Mouse (Mus musculus) kidney, postnatal 36 days (tissue): Measurements from ENCODE around the gene Tlnrd1.
"Not testable (repeated sequence)": the region's sequence is repeated elsewhere in the genome, so short reads cannot be mapped to it uniquely, and the experiment has no call there.

Source experiments
- DNase-seq, 2 experiments: peaks; one replicate each; pipeline ENCODE4 v3.0.0; 2021 to 2022; ENCODE audit warnings: mixed read lengths in 2 of 2

The Tlnrd1 gene

DNA sequence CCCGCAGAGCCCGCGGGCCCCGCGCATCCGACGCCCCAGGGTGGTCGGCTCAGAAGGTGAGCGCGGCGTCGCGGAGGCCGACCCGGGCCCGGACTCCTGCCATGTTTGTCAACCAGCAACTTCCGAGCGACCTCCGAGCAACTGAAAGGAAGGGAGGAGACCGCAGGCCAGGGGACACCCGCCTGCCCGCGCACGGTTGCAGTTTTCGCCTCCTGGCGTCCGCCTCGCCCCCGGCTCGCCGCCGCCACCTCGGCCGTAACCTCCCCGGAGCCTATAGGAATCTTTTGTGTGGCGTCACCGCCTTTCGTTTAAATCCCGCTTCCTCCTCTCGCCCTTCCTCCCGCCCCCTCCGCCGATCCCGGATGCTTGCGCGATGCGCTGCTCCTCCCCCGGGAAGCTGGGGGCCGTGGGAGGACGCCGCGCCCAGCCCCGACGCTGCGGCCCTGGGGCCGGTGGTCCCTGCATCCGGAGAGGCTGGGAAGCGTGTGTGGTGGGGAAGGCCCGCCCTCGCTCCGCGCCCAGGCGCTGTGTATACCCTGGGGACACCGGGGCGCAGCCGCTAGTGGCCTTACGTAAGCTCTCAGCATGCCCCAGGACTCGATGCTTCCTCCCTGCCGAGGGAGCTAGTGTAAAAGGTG, at the start of gene Tlnrd1, which contains the start of gene Mesd:
Gene Tlnrd1 (minus strand): TSS at position 285 of the 638 bp plus-strand sequence.
Gene Mesd (plus strand): TSS at position 446 of the 638 bp plus-strand sequence.
- peak; percentile 89 to 91 for DNase-seq

DNA sequence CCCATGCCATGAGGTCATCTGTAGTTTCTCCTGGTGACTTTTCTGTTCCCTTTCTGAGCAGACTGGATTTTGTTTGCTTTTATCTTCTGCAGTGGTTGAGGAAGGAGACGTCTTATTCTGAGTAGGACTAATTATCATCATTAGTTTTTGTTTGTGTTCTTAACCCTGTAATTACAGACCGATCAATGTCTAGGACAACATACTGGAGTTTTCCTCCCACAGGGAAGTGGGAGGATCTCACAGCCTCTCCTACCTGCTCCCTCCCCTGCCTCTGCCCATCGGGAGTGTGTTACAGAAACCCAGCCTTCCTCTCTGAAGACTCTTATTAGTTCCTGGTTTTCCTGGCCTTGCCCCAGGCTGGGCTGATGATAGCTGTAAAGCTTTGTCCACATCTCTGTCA, 37.5 kb upstream of the Tlnrd1 start:
- DNase-seq, result no peak

DNA sequence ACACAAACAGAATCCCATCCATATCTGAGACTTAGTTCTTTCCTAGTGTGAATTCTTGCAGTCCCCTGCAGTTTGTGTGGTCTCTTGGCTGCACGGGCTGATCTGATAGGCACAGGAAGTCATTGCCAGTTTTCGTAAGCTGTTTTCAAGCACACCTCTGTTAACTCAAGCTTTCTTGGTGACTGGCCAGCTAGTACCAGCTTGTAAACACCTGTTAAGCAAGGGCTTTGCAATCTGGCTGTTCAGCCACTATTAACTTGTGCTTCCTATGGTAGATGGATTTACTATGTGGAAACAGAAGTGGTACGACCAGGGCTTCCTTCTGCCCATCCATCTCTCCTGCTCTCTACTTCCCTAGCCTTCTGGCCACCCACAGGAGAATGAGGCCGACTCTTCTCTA, 36.1 kb upstream of the Tlnrd1 start:
- DNase-seq, result no peak

DNA sequence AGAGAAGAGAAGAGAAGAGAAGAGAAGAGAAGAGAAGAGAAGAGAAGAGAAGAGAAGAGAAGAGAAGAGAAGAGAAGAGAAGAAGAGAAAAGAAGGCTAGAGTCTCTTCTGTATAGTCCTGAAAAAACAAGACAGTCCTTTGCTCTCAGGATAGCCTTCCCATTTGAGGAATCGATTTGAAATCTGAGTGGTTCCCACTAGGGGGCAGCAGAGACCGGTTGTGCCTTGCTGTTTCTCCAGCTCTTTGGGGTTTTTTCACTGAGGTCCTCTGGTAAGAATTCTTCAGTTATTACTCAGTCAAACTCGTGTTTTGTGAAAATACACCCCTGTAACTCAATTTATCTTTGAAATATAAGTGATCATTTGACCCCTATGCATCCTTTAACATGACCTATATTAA, 30.5 kb upstream of the Tlnrd1 start:
- DNase-seq, result peak; percentile 77 to 94

DNA sequence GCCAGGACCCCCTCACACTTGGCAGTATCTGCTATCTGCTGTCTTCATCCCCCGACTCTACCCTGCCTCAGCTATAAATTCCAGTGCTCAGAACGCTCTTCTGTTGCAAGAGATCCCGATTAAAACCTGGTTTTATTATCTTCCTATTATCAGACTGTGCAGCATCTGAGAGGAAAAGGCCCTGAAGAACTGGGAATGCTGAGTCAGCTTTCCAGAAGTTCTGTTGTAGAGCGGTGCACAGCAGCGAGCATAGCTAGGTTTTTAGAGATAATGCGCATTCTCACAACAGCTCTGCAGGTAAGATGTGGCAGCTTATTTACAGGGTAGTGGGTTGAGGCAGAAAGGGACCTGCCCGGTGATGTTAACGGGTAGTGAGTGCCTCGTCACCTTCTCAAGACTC, 29.9 kb upstream of the Tlnrd1 start:
- no peak for DNase-seq

DNA sequence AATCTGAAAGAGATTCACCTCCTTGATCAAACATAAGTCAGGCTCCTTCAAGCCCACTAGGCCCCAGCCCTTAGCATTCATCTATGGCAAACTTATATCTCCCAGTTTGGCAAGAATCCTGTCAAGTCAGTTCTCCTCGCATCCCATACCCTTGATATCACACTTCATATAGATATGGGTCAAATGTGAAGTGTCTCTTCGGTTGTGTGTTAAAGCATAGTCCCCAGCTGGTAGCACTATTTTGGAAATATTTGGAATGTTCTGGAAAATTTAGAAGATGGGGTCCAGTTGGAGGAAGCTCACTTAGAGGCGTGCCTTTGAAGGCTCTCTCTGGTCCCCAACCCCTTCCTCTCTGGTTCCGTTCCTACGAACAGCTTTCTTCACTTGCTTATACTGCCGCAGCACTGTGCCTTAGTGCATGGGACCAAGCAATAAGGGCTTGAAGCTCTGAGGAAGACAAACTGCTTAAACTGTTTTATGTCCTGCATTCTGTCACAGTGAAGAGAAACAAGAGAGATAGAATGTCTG, 29.4 kb upstream of the Tlnrd1 start:
- DNase-seq, result no peak

DNA sequence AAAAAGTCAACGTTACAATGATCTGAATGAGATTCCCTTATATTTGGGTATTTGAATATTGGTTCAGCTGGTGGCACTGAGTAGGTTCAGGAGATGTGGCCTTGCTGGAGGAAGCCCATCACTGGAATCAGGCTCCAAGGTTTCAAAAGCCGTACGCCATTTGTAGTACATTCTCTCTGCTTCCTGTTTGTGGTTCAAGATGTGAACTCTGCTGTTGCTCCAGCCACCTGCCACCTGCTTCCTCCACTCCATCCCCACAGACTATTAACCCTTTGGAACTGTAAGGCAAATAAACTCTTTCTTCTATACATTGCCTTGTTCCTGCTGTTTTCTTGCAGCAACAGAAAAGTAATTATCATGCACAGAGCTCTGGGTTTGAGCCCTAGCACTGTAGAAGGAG, 27.8 kb upstream of the Tlnrd1 start:
- no peak for DNase-seq

DNA sequence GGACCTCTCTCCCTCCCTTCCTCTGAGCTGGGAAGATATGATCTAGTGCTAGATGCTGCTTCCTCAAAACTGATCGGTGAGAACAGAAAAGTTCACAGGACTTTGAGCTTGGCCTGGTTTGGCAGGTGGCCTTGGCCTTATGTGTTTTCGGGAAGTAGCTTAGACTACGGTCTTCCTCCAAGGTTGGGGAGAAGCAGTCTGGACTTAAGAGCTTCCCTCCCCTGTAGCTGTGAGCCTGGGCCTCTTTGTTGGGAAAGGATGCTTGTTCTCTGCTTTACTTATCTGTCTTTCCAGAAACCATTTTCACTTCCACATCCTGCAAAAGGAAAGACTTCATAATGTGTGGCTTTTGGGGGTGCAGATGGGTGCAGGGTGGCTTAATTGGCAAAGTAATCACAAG, 20.7 kb upstream of the Tlnrd1 start:
- no peak for DNase-seq

DNA sequence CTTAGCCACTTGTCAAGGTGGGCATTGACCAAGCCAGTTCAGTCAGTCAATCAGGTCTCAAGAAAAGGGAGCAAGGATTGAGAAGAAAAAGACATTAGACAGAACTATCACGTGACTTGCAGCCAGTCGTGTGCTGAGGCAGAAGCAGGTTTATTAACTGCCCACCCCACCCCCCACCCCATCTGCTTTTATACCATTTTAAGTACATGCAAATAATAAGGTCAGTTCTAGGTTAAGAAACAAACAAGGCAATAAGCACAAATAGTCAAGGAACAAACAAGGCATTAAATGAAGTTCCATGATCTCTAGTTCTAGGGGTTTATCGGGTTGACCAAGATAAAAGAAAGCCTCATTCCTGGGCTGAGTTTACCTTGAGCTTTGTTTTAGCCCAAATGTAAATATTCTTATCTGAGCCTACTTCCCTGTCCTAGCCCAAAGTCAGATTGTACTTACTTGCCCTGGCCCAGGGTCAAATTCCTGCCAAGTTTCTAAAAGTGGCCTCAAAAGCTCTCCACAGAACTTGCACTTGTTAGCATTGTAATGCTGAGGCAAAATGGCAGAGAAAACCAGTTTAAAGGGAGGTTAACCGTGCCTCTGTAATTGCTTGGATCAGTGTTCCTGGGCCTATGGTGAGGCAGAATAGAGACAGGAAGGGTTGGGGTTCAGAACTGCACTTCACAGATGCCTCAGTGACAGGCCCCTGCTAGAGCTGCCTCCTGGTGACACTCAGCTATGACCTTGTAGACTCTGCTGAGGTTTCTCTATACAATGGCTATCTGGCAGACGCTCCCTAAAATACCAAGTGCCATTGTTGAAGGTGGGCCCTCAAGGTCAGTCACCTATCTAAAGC, 18.4 kb upstream of the Tlnrd1 start:
- no peak for DNase-seq

DNA sequence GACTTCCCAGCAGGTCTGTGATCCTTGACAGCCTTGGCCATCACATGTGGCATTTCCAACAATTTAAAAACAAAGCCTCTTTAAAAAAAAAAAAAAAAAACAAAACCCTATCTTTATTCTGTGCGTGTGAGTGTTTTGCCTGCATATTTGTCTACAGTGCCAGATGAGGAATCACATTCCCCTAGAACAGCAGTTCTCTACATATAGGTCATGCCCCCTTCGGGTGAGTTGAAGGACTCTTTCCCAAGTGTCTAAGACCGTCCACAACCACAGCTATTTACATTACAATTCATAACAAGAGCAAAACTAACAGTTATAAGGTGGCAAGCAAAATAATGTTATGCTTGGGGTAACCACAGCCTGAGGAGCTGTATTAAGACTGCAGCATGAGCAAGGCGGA, 17.3 kb upstream of the Tlnrd1 start:
- no peak for DNase-seq

DNA sequence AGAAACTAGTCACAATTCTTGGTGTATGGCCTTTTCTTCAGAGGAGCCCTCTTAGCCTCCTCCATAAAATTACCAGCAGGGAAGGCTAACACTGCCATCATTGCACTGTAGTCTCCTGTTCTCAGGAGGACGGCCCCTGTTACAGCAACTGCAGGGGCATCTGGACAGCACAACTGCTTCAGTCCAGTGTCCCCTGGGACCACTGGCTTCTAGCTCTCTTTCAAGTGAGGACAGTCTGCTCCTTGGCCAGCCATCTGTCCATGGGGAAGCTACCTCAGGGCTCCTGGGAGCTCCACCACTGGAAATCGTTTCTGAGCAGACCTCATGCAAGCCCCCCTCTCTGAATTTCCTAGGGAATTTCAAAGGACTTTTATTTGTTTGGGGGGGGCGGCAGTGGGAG, 16.4 kb upstream of the Tlnrd1 start:
- DNase-seq, result no peak

DNA sequence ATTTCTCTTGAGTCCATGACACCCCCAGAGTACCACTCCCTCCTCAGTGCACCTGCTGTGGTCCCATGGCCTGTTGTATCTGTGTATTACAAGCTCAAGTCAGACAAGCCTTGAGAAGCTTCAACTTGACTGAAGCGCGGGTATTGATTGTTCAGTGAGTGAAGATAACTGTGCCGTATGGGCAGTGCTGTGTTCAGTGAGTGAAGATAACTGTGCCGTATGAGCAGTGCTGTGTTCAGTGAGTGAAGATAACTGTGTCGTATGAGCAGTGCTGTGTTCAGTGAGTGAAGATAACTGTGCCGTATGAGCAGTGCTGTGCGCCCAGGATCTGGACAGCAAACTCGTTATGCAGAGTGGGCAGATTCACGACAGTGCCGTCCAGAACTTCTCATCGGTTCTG, 14.2 kb upstream of the Tlnrd1 start:
- DNase-seq, result no peak

DNA sequence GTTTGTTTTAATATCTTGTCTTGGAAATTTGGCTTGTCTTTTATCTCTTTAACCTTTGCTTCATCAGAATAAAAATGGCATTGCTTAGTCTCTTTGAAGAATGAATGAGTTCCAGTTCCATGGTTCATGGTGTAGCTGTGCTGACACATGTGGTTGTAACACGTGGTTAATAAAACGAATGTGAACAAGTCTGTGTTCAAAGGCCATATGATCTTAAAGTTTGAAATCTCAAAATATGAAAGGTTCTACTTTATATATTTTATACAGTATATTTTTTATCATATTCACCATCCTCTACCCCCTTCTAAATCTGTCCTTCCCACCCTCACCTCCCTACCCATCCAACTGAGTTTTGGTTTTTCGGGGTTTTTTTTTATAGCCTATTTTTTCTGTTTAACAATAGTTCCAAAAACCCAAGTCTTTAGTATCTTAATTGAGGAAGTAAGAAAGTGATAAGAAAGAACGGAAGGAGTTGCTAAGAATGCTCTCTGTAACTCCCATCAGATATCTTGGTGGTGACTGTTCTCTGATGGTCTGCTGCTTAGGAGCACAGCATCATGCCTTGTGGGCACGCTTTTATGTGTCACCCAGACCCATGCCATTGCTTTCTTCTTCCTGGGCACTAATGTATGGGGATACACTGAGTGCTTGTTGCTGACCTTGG, 12.1 kb upstream of the Tlnrd1 start:
- no peak for DNase-seq

DNA sequence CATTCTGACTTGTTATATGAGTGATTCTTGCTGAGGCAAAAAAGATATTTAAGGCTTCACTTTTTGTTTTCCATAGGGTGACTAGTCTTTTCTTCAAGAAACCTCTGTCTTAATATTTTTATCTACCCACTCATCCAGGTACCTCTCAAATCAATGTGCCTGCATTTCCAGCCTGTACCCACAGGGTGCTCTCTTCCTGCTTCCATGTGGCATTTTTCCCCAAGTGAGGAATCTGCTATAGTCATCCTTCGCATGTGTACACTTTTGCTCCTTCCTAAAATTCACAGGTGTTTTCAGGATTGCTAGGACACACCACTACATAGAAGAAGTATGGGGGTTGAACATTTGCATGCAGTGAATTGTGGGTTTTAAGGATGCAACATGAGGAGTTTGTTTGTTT, 10.2 kb upstream of the Tlnrd1 start:
- no peak for DNase-seq

DNA sequence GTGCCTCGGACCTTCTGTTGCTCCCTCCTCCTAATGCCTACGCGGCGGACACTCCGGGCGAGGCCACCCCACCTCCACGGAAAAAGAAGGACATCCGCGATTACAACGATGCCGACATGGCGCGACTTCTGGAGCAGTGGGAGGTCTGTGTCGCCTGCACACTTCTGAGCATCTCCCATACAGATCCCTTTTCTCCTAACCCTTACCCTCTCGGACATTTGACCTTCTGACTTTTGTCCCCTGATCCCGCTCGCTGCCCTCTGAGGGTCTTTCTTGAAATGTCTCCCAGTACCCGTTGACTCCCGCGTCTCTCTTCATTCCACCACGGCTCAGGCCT, 8.2 kb upstream of the Tlnrd1 start:
- no peak for DNase-seq

DNA sequence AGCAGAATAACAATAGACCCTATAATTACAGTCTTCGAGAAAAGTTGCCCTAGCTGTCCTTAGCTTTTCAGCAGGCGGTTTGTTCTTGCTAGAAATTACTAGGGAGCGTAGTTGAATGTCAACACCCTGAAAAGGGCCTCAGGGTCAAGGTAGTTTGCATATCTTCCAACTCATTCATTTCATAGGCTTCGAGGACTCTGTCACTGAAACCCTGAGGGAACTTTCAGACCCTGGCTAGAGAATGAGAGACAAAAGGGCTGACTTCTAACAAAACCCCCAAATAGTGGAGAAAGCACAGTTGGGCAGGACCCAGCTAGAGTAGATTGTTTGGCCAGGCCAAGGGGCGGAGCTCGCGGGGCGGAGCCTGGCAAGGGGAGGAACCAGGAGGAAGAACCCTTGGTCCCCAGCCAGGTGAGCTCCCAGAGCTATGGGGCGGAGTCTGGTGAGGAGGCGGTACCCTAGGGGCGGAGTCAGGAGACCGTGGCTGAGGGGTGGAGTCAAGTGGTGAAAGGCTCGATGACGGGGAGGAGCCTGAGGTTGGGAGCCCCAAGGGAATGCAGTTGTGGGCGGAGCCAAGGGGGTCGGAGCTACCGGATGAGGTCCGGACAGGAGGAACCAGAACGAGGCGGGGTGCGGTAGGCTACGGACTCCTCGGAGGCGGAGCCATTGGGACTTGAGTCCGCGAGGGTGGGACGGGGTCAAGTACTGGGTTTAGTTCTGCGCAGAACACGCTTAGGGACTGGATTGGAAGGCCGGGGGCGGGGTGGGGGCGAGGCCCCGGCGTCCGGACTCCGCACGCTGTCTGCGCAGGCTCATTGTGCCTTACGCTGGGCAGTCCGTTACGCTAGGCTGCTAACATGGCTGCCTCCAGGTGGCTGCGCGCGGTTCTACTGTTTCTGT, 7.6 kb upstream of the Tlnrd1 start:
- peak; percentile 100 for DNase-seq

DNA sequence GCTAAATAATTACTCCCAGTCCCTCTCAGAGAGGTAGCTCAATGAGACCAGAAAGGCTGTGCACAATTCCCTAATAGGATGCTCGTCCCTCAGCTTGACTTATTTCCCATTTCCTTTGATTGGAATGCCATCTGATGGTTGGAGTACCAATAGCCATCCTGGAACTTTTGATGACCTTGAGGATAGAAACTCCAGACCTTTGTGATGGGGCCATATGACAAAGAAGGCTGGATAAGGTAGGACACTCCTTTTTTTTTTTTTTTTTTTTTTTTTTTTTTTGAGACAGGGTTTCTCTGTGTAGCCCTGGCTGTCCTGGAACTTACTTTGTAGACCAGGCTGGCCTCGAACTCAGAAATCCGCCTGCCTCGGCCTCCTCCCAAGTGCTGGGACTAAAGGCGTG, 5.8 kb upstream of the Tlnrd1 start:
- DNase-seq, result not testable (repeated sequence)

DNA sequence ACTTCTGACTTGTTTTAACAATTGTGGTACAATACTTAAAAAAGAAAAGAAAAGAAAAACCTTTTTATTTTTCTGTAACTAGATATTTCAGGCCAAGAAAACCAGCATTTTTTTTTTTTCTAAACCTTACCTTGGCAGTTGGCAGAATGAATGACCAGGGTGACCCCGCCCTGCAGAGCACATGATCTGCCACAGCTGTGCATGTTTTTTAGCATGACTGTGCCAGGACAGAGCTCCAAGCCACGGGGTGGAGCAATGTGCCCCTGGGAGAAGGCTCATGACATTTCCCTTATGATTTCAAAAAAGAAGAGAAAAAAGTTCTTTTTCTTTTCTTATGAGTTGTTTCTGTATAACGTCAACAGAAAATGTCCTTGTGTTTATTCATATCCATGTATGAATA, 5.3 kb upstream of the Tlnrd1 start:
- peak; percentile 82 to 83 for DNase-seq

DNA sequence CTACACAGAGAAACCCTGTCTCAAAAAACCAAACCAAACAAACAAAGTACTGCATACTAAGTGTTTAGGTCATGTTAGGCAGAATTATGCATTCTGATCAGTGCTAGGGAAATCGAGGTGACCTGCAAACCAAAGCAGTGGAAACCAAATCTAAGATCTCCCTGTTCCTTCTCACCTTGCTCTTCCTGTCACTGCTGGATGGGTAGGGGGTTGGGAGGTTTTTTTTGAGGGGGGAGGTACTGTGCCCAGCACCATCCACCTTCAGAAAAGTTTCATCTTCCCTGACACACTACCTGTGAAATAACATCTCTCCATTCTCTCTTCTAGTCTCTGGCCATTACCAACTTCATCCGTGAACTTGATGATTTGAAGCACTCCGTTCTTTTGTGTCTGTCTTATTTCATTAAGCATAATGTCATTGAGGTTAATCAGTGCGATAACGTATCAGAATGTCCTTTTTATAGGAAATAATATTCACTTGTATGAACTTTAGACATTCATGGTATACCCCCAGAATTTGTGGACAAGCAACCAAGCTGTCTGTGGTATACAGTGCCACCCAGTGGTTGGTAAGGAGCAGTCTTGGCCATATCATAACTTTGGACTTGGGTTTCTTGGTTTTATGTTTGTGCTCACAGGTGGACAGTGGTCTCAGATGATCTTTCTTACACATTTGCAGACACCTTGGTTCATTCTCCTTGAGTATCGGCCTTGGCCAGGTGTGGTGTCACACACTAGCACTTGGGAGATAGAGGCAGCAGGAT, 2.4 kb upstream of the Tlnrd1 start:
- peak; percentile 39 to 54 for DNase-seq

DNA sequence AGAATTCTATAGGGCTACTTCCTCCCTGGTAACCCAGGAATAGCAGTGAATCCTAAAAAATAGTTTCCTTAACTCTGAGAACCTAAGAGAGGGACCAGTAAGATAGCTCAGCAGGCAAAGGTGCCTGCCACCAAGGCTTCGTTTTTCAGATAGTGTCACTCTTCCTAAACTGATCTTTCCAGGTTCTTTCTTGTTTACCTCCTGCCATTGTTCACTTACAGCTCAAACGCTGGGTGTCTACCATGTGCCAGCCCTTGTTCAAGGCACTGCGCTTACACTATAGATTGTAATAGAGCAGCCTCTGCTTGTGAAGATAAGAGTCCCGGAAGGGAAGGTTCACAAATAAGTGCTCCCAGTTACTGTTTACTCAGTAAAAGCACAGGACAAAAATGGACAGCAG, 1.7 kb upstream of the Tlnrd1 start:
- DNase-seq, result no peak

DNA sequence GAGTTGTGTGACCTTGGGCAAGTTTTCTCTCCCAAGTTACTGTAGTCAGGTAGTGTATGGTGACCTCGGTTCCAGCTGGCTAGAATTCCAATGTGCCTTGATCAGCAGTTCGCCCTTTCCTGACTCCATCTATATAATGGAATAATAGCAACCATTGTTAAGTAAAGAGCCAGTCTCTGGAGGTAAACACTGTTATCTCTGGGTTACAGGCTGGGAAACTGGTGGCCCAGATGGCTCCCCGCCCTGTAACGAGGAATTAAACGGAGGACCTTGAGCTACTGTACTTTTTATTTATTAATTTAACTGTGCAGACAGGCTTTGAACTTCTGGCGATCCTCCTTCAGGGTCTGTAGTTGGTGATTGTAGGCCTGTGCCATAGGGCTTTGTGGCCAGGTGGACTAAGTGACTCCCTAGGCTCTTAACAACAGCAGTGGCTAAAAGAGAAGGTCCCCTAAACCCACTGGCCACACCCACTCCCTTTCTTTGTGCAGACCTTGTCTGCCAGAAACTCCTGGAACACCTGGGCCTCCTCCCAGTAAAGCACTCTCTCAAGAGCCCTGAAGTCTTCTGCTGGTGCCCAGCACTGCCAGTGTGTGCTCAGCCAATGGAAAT, 922 bp upstream of the Tlnrd1 start:
- DNase-seq, result peak in 1 of 2 experiments; percentile 8
